Mouse (Mus musculus): Measurements from ENCODE around the gene Ufm1. TPM values are rescaled to one million over a fixed set of nuclear protein-coding genes. Genes with fewer than 3 reads are reported as not detected.

Ufm1 gene
- polyA plus RNA-seq (2016; fragmentation: Nextera tagmentation; extraction: Ambion mirVana), result 76.7 and 79.0 TPM in 2 replicates

DNA sequence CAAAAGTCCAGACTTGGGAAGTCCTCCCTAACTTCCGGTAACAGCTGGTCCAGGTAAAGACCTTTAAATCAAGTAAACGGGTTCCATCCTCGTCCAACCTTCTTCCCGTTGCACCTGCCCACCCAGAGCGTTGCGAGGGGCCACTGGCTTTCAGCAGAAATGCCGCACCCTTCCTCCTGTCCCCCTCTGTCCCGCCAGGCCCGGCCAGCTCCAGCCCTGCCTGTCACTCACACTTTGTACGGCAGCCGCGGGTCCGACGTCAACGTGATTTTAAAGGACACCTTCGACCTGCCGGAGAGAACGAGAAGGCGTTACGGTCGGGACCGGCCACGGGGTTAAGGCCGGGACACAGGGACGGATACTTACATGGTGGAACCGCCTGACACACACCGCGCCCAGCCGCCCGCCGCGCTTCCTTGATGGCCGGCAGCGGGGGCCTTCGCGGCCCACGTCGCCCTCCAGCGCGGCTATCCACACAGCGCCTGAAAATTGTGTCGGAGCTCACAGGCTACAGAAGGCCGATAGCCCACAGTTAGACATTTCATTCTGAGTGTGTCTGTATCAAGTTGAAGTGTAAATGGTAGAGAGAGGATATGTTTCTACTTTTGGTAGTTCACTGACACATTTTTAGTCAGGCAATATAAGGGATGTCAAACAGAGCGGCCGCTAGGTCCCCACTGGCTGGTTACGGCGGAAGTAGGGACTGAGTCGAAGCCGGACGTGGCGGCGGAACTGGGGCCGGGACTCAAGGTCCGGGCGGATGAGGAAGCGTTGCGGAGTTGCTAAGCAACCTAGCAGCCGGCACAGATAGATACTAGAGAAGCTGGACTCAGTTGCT, at the start of gene Ufm1:
Gene Ufm1, minus strand, starts transcription at position 448 of the 838 bp plus-strand sequence.
- H3K9ac ChIP-seq, result peak within 1 kb of the TSS; percentile 81
- under 1% methylated on average over 58 of the region's 58 CpGs for WGBS (ENCODE audit: insufficient replicate concordance)
- peak; percentile 98 for ATAC-seq
- H3K4me3 ChIP-seq, result peak within 1 kb of the TSS; percentile 94
- H3K4me2 ChIP-seq, result peak within 1 kb of the TSS; percentile 80
- no peaks in the 10 kb centered on the region for H3K27me3 ChIP-seq (replicated peaks)
- H3K4me1 ChIP-seq, result peaks cover 18% of the 10 kb centered on the region
- peak within 1 kb of the TSS; percentile 67; the same call in 1 of the 2 replicates for H3K27ac ChIP-seq
- H3K9me3 ChIP-seq (replicated peaks), result no peaks in the 10 kb centered on the region
- H3K36me3 ChIP-seq, result peaks cover 33% of the 10 kb centered on the region

DNA sequence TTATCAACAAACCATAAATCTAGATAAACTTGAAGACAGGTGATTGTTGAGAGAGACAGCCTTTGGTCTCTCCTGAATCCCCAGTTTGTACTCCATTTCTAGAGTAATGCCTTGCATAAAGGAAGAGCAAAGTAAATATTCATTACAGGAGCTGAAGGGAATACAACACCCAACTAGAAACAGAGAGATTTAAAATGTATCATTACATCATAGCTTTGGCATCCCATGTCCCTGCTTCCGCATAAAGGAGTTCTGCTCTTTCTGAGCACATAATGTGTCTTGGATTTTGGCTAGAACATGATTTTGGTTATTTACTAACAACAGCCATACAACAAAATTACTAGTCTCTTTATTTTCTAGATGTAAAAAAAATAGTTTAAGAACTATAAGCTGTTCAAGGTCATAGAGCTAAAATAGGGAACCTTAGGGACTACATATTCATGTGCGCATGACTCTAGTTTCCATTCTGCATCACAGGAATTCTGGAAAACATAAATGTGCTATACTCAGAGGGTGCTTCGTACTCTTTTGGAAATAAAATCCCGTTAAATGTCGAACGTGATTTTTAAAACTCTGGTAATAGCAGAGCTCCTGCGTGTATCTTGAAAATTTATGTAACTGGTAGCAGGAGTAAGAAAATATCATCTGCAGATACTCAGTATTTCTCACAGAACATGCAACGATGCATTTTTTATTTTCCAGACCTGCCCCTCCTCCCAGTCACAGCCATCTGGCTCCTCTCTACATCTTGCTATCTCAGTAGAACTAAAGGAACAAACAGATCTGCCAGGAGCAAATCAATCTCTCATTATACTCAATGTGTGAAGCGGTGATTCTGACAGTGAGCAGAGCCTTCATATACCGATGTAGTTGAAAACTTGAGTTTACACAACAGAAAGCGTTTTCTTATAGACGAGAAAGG, 27.2 kb upstream of the Ufm1 start:
- no peak for ATAC-seq
- 77% methylated on average over 12 of the region's 12 CpGs for WGBS (ENCODE audit: insufficient replicate concordance)
- no peak overlapping the region for H3K9ac ChIP-seq
- H3K27me3 ChIP-seq (replicated peaks), result no peaks in the 10 kb centered on the region
- peaks cover 4% of the 10 kb centered on the region; the same call in 1 of the 2 replicates for H3K9me3 ChIP-seq (replicated peaks)
- H3K27ac ChIP-seq, result no peak overlapping the region
- no peak overlapping the region for H3K4me3 ChIP-seq
- H3K4me1 ChIP-seq, result no peaks in the 10 kb centered on the region
- H3K36me3 ChIP-seq, result no peaks in the 10 kb centered on the region
- no peak overlapping the region for H3K4me2 ChIP-seq

DNA sequence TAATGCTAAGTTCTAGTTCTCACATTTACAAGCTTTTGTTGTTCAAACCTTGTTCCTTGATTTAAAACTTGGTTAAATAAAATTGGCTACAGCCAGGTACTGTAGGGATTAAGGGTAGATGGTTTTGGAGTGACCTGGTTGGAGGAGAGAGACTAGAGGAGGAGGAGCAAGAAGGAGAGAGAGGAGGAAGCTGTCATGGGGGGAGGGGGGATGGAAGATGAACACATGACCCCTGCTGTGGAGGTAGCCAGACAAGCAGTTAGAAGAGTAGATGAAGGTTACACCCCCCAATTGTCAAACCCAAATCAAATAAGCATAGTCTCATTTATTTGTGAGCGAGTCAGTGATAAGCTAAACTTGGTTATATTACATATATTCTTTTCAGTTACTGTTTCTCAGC, 8.0 kb upstream of the Ufm1 start:
- no peaks in the 10 kb centered on the region for H3K4me1 ChIP-seq
- H3K27me3 ChIP-seq (replicated peaks), result no peaks in the 10 kb centered on the region
- no peaks in the 10 kb centered on the region for H3K36me3 ChIP-seq
- no peak overlapping the region for H3K9ac ChIP-seq
- 60% methylated on average over 1 of the region's 1 CpGs for WGBS (ENCODE audit: insufficient replicate concordance)
- H3K4me3 ChIP-seq, result no peak overlapping the region
- no peaks in the 10 kb centered on the region for H3K9me3 ChIP-seq (replicated peaks)
- no peak overlapping the region for H3K4me2 ChIP-seq
- no peak for ATAC-seq
- H3K27ac ChIP-seq, result no peak overlapping the region

DNA sequence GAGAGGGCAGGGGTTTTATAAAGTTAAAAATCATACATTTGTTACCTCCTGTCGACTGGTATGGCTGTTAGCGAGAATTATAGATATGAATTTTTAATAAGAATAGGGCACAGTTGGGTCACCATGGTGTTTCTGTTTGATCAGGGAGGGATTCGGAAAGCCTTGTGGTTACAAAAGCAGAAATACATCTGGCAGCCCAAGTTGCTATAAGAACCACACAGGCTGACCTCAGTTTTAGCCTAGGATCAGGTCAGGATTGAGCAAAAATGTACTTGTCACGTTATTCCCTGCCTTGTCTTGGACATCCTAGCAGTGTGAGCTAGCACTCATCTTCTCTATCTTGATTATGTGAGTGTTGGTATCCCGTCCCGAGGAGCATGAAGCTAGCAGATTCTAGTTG, 6.9 kb upstream of the Ufm1 start:
- no peak overlapping the region for H3K9ac ChIP-seq
- no peak overlapping the region for H3K4me2 ChIP-seq
- no peaks in the 10 kb centered on the region for H3K9me3 ChIP-seq (replicated peaks)
- H3K4me1 ChIP-seq, result no peaks in the 10 kb centered on the region
- no peaks in the 10 kb centered on the region for H3K36me3 ChIP-seq
- H3K4me3 ChIP-seq, result no peak overlapping the region
- H3K27me3 ChIP-seq (replicated peaks), result no peaks in the 10 kb centered on the region
- no peak overlapping the region for H3K27ac ChIP-seq
- no peak for ATAC-seq
- 55% methylated on average over 6 of the region's 6 CpGs for WGBS (ENCODE audit: insufficient replicate concordance)

DNA sequence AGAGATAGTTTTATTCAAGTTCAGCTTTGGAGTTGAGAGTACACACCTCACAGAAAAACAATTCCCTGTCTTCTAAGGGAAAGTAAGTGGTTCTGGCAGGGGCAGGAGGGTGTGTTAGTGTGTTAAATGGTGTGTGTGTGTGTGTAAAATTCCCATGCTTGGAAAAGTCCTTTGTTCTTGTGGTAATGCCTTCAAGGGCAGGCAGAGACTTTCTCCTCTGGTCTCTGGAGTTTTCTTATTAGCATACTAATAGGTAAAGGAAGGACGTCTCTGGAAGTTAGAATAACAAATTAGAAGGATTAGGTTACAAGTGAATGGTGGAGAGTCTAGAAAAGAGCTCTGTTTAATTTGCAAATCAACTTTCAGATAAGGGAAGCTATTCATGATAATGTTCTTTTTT, 5.6 kb upstream of the Ufm1 start:
- Histone ChIP-seq H3K4me2 (no peak overlapping the region), H3K9ac (no peak overlapping the region), H3K27ac (no peak overlapping the region), H3K4me1 (peaks cover 4% of the 10 kb centered on the region; the same call in 1 of the 2 replicates), H3K36me3 (no peaks in the 10 kb centered on the region), H3K27me3 (replicated peaks) (no peaks in the 10 kb centered on the region), H3K9me3 (replicated peaks) (no peaks in the 10 kb centered on the region), H3K4me3 (no peak overlapping the region)
- WGBS (ENCODE audit: insufficient replicate concordance), result 23% methylated on average over 1 of the region's 1 CpGs
- no peak for ATAC-seq

DNA sequence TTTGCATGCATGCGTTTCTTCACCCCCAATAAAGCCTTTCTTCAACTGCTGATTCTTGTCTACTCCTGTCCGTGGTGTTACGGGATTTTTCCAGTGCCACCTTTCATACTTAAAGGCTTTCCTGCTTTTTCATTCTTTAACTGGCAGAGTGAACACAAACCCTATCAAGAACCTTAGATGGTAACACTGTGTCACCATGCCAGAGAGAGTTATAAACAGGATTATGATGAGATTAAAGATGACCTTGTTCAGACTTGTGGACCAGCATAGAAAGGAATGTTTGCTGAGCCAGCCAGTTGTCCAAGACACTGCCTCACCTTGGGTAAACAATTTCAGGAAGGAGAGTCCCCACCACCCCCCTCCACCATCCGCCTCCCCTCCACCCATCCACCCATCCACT, 4.6 kb upstream of the Ufm1 start:
- H3K36me3 ChIP-seq, result no peaks in the 10 kb centered on the region
- H3K4me1 ChIP-seq, result peaks cover 5% of the 10 kb centered on the region; the same call in 1 of the 2 replicates
- H3K27me3 ChIP-seq (replicated peaks), result no peaks in the 10 kb centered on the region
- no peaks in the 10 kb centered on the region for H3K9me3 ChIP-seq (replicated peaks)
- 74% methylated on average over 4 of the region's 4 CpGs for WGBS (ENCODE audit: insufficient replicate concordance)
- no peak overlapping the region for H3K4me3 ChIP-seq
- H3K4me2 ChIP-seq, result no peak overlapping the region
- ATAC-seq, result no peak
- H3K27ac ChIP-seq, result no peak overlapping the region
- H3K9ac ChIP-seq, result no peak overlapping the region

DNA sequence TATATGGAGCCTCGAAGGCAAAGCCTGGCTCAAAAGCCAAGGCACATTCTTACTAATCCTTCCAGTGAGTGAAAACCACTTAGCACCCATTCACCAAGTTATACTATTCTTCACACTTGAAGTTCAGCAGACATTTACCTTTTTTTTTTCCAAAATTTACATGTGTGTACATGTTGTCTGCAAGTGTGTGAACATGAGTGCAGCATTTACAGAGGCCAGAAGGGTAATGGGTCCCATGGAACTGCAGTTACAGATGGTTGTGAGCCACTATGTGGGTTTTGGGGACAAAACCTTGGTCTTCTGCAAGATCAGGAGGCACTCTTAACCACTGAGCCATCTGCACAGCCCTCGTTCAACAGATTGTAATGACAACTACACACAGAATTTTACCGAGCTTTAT, 8.8 kb downstream of the Ufm1 start:
- no peak overlapping the region for H3K27ac ChIP-seq
- H3K9me3 ChIP-seq (replicated peaks), result no peaks in the 10 kb centered on the region
- H3K4me2 ChIP-seq, result no peak overlapping the region
- H3K9ac ChIP-seq, result no peak overlapping the region
- H3K36me3 ChIP-seq, result peaks cover 40% of the 10 kb centered on the region
- 84% methylated on average over 3 of the region's 3 CpGs for WGBS (ENCODE audit: insufficient replicate concordance)
- no peaks in the 10 kb centered on the region for H3K27me3 ChIP-seq (replicated peaks)
- H3K4me1 ChIP-seq, result no peaks in the 10 kb centered on the region
- no peak overlapping the region for H3K4me3 ChIP-seq
- no peak for ATAC-seq

DNA sequence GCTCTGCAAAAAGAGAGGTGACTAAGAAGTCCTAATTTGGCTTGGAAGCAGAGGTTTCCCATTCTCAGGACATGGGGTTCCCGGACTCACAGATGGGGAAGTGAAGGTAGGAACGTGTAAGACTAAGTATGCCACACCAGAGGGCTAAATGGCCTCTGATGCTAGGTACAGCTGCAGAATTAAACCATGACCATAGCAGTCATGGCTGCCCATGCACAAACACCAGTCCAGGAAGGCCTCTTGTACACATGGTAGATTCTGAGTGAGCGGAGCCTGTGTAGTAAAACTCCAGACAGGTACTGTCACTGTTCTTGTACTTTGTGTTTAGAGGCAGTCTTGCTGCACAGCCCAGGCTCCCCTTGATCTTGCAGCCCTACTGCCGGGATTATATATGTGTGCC, 9.4 kb downstream of the Ufm1 start:
- Histone ChIP-seq H3K36me3 (peaks cover 34% of the 10 kb centered on the region), H3K27me3 (replicated peaks) (no peaks in the 10 kb centered on the region), H3K4me1 (no peaks in the 10 kb centered on the region), H3K4me2 (no peak overlapping the region), H3K4me3 (no peak overlapping the region), H3K9me3 (replicated peaks) (no peaks in the 10 kb centered on the region), H3K9ac (no peak overlapping the region), H3K27ac (no peak overlapping the region)
- 75% methylated on average over 4 of the region's 4 CpGs for WGBS (ENCODE audit: insufficient replicate concordance)
- ATAC-seq, result no peak

DNA sequence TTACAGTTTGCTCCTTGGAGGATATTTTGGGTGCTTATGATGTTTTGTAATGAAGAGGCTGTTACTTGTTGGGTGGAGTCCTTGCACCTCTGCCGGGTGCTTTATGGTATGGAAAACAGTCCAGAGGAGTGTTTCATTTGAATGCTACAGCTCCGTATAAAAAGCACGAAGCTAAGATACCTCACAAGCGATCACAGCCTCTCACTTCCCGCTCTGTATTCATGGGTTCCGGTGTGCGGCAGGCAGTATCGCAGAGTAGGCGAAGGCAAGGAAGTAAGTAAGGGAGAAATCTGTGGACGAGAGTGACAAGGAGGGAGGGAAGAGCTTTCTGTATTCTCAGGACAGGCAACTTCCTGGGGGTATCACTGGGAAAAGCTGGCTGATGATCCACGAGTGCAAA, 15.4 kb downstream of the Ufm1 start:
- Histone ChIP-seq H3K27ac (no peak overlapping the region), H3K36me3 (no peaks in the 10 kb centered on the region), H3K4me3 (no peak overlapping the region), H3K9me3 (replicated peaks) (no peaks in the 10 kb centered on the region), H3K4me1 (no peaks in the 10 kb centered on the region), H3K27me3 (replicated peaks) (no peaks in the 10 kb centered on the region), H3K9ac (no peak overlapping the region), H3K4me2 (no peak overlapping the region)
- ATAC-seq, result no peak
- 69% methylated on average over 11 of the region's 11 CpGs for WGBS (ENCODE audit: insufficient replicate concordance)

DNA sequence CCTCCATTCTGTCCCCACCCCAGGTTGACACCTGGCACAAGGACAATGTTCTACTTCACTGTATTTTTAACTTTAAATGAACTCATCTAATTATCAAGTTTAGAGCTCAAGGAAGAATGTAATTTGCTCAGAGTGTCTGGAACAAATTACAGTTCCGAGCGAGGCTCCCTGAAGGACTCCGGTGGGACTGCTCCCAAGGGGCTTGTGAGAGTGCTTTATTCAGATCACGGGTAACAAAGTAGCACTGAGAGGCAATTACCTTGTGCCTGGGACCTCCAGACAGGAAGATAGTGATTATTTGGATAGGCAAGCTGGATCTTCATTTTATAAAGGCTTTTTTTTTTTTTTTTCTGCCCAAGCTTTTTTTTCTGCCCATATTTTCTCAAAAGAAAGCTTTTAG, 15.9 kb downstream of the Ufm1 start:
- no peaks in the 10 kb centered on the region for H3K36me3 ChIP-seq
- 71% methylated on average over 4 of the region's 4 CpGs for WGBS (ENCODE audit: insufficient replicate concordance)
- H3K27me3 ChIP-seq (replicated peaks), result no peaks in the 10 kb centered on the region
- H3K4me3 ChIP-seq, result no peak overlapping the region
- H3K9ac ChIP-seq, result no peak overlapping the region
- no peaks in the 10 kb centered on the region for H3K4me1 ChIP-seq
- H3K9me3 ChIP-seq (replicated peaks), result no peaks in the 10 kb centered on the region
- no peak overlapping the region for H3K27ac ChIP-seq
- no peak overlapping the region for H3K4me2 ChIP-seq
- no peak for ATAC-seq

DNA sequence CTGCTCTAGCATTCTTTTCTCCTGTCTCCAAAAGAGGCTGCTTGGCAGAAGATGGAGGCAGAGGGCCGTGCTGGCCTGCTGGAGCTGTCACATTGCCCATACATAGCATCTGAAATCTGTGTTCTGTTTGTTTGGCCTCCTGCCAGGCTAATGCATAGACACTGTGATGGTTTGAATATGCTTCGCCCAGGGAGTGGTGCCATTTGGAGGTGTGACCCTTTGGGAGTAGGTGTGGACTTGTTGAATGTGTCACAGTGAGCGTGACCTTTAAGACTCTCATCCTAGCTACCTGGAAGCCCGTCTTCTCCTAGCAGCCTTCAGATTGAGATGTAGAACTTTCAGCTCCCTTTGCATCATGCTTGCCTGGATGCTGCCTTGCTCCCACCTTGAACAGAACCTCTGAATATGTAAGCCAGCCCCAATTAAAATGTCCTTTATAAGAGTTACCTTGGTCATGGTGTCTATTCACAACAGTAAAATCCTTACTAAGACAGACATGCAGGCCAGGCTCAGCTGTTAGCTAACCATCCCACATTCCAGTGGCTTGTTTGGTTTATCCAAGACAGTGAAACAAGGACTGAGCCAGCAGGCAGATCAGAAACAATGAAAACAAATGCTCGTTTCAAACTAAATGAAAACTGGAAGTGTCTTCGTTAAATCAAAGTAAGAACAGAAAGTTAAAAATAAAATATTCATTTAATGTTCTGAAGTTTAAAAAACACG, 17.3 kb downstream of the Ufm1 start:
- Histone ChIP-seq H3K36me3 (no peaks in the 10 kb centered on the region), H3K4me2 (no peak overlapping the region), H3K9me3 (replicated peaks) (no peaks in the 10 kb centered on the region), H3K9ac (no peak overlapping the region), H3K27ac (no peak overlapping the region), H3K4me1 (no peaks in the 10 kb centered on the region), H3K4me3 (no peak overlapping the region), H3K27me3 (replicated peaks) (no peaks in the 10 kb centered on the region)
- ATAC-seq, result no peak
- 61% methylated on average over 7 of the region's 7 CpGs for WGBS (ENCODE audit: insufficient replicate concordance)

Measured in liver, embryonic 12.5 days (tissue).